Mouse (Mus musculus): ENCODE data around the gene Pgap1.

Pgap1 gene

GRCm38 (mm10) chr1:54523717-54524116 is 33.8 kb downstream of the Pgap1 start:
- no peak for DNase-seq (ENCODE audit: low read depth, low spot score)

GRCm38 (mm10) chr1:54520062-54520577 is 37.4 kb downstream of the Pgap1 start:
- DNase-seq (ENCODE audit: low read depth, low spot score): no peak

GRCm38 (mm10) chr1:54513836-54514235 is 43.6 kb downstream of the Pgap1 start:
- DNase-seq (ENCODE audit: low read depth, low spot score): peak; percentile 47

- DNase-seq (ENCODE audit: low read depth, low spot score): no peak
Measured at GRCm38 (mm10) chr1:54498496-54498895, 59.0 kb downstream of the Pgap1 start.

GRCm38 (mm10) chr1:54496254-54496653 is 61.2 kb downstream of the Pgap1 start:
- no peak for DNase-seq (ENCODE audit: low read depth, low spot score)

- DNase-seq (ENCODE audit: low read depth, low spot score): no peak
Measured at GRCm38 (mm10) chr1:54493496-54493895, 64.0 kb downstream of the Pgap1 start.

GRCm38 (mm10) chr1:54492435-54492841 is 65.0 kb downstream of the Pgap1 start:
- DNase-seq (ENCODE audit: low read depth, low spot score): no peak

- DNase-seq (ENCODE audit: low read depth, low spot score): no peak
Measured at GRCm38 (mm10) chr1:54484744-54485420, 72.6 kb downstream of the Pgap1 start.

GRCm38 (mm10) chr1:54480491-54480890 is 77.0 kb downstream of the Pgap1 start:
- no peak for DNase-seq (ENCODE audit: low read depth, low spot score)

GRCm38 (mm10) chr1:54468662-54469061 is 88.8 kb downstream of the Pgap1 start:
- DNase-seq (ENCODE audit: low read depth, low spot score): no peak

- DNase-seq (ENCODE audit: low read depth, low spot score): no peak
Measured at GRCm38 (mm10) chr1:54467366-54467765, 90.1 kb downstream of the Pgap1 start.

GRCm38 (mm10) chr1:54452116-54452515 is 105.4 kb downstream of the Pgap1 start:
- DNase-seq (ENCODE audit: low read depth, low spot score): no peak

GRCm38 (mm10) chr1:54448833-54449232 is 108.7 kb downstream of the Pgap1 start:
- peak; percentile 20 for DNase-seq (ENCODE audit: low read depth, low spot score)

GRCm38 (mm10) chr1:54443641-54444040 is 113.8 kb downstream of the Pgap1 start:
- DNase-seq (ENCODE audit: low read depth, low spot score): no peak

- no peak for DNase-seq (ENCODE audit: low read depth, low spot score)
Measured at GRCm38 (mm10) chr1:54439080-54439476, 118.4 kb downstream of the Pgap1 start.

- DNase-seq (ENCODE audit: low read depth, low spot score): peak; percentile 89
Measured at GRCm38 (mm10) chr1:54438340-54439079, 119.0 kb downstream of the Pgap1 start, which contains the start of gene Gtf3c3. TSS of gene Gtf3c3 (minus strand) at chr1:54438971.

Data from A20 (cell line).